Mouse (Mus musculus) bone marrow, adult 2 months (tissue): ENCODE measurements around the gene Rtp4.

ENCODE experiments used
- CTCF ChIP-seq: fragments of 200-500 bp; IDR thresholded peaks from 2 replicates; pipeline ENCODE4 v1.5.1; 2011; ENCODE audit warnings: low read length, control low read depth; ENCODE audit not compliant: control insufficient read depth, insufficient read depth
- POLR2A ChIP-seq: fragments of 200-500 bp; IDR thresholded peaks from 2 replicates; pipeline ENCODE4 v1.6.1; 2011; ENCODE audit warnings: low read depth, mild to moderate bottlenecking, control low read depth, low read length, borderline replicate concordance; ENCODE audit not compliant: control insufficient read depth

DNA sequence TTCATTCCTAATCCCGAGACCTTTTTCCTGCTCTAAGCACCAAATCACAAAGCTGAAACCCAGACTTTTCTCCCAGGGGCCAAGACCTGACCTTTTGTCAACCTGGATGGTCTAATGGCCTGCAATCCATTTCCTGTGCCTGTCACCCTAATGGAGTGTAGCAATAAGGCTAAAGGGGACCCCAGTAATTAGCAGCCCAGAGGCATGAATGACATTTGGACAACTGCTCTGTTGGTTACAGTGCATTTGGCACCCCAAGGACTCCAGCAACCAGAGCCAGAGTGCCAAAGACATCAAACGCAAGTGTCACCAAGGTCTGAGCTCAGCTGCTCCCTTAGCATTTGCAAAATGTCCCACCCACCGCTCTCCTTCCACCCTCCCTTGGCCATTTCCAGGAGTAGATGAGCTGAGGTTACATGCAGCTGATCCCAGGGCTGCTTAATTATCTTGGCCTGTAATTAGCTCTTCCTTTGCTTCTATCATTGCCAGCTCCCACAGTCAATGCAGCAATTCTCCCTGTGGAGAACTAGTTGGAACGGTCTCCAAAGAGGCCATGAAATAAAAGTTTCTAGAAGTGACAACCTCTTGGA is 48.4 kb downstream of the Rtp4 start:
- TF ChIP-seq CTCF (no peak), POLR2A (no peak)
